Mouse (Mus musculus) forebrain, embryonic 13.5 days (tissue): ENCODE results near the gene Rmdn3. TPM values are rescaled to one million over a fixed set of nuclear protein-coding genes. Genes with fewer than 3 reads are reported as not detected.

ENCODE experiments used
- ATAC-seq: fragments of 200-750 bp; cut with Nextera tagmentation; 2 replicates; pipeline ENCODE4 v1.8.0; 2017
- H3K27ac ChIP-seq: fragments of 300-500 bp; sonication (generic); 2 replicates; pipeline ENCODE4 v1.5.1; 2015; ENCODE audit warnings: inconsistent platforms, mild to moderate bottlenecking, moderate library complexity
- H3K27me3 ChIP-seq: fragments of 300-500 bp; sonication (generic); 2 replicates; pipeline ENCODE4 v1.6.1; 2015; ENCODE audit warnings: mild to moderate bottlenecking, inconsistent platforms
- H3K36me3 ChIP-seq: fragments of 300-500 bp; sonication (generic); 2 replicates; pipeline ENCODE4 v1.6.1; 2015; ENCODE audit warnings: mild to moderate bottlenecking, inconsistent platforms; ENCODE audit not compliant: poor library complexity, severe bottlenecking
- H3K4me1 ChIP-seq: fragments of 300-500 bp; sonication (generic); 2 replicates; pipeline ENCODE4 v1.6.1; 2015; ENCODE audit warnings: inconsistent platforms
- H3K4me2 ChIP-seq: fragments of 300-500 bp; sonication (generic); 2 replicates; pipeline ENCODE4 v1.6.1; 2015; ENCODE audit warnings: inconsistent platforms, mild to moderate bottlenecking, moderate library complexity
- H3K4me3 ChIP-seq: fragments of 300-500 bp; sonication (generic); 2 replicates; pipeline ENCODE4 v1.5.1; 2015; ENCODE audit warnings: mild to moderate bottlenecking, inconsistent platforms
- H3K9ac ChIP-seq: fragments of 300-500 bp; sonication (generic); 2 replicates; pipeline ENCODE4 v1.6.1; 2015; ENCODE audit warnings: mild to moderate bottlenecking, inconsistent platforms
- H3K9me3 ChIP-seq: fragments of 300-500 bp; sonication (generic); replicated peaks from 2 replicates; pipeline ENCODE4 v1.6.1; 2016; ENCODE audit warnings: inconsistent platforms
- WGBS: fragments of 180-500 bp; shearing (Covaris S2); methylation state at CpG from one replicate; pipeline ENCODE4 v1.1.7; 2015; 5-methylcytosine and 5-hydroxymethylcytosine counted together
- polyA plus RNA-seq: library from polyadenylated mRNA; unstranded; fragments of >200 nt; fragmentation: Nextera tagmentation; extraction: Ambion mirVana; gene quantifications from 2 replicates; pipeline ENCODE4 v1.2.1, GENCODE M21; 2015

The Rmdn3 gene
- polyA plus RNA-seq, 1 experiment from 2014 or later = 44.7 TPM

GRCm38 (mm10) chr2:119177384-119177939 is 20.6 kb upstream of the Rmdn3 start:
- no peak overlapping the region for H3K4me3 ChIP-seq
- H3K27me3 ChIP-seq = no peaks in the 10 kb centered on the region
- peaks cover 20% of the 10 kb centered on the region for H3K4me1 ChIP-seq
- no peak for ATAC-seq
- H3K36me3 ChIP-seq = peaks cover 37% of the 10 kb centered on the region
- WGBS = 89% methylated on average over 5 of the region's 5 CpGs
- H3K9me3 ChIP-seq = no peaks in the 10 kb centered on the region
- H3K4me2 ChIP-seq = no peak overlapping the region
- H3K27ac ChIP-seq = no peak overlapping the region
- no peak overlapping the region for H3K9ac ChIP-seq

GRCm38 (mm10) chr2:119176761-119177160 is 19.9 kb upstream of the Rmdn3 start:
- Histone ChIP-seq H3K4me2 (no peak overlapping the region), H3K4me3 (no peak overlapping the region), H3K27me3 (no peaks in the 10 kb centered on the region), H3K27ac (no peak overlapping the region), H3K36me3 (peaks cover 33% of the 10 kb centered on the region), H3K9ac (no peak overlapping the region), H3K4me1 (peaks cover 26% of the 10 kb centered on the region), H3K9me3 (no peaks in the 10 kb centered on the region)
- 56% methylated on average over 3 of the region's 3 CpGs for WGBS
- ATAC-seq = no peak

GRCm38 (mm10) chr2:119175614-119176013 is 18.8 kb upstream of the Rmdn3 start:
- no peak overlapping the region for H3K27ac ChIP-seq
- H3K9ac ChIP-seq = no peak overlapping the region
- no peaks in the 10 kb centered on the region for H3K9me3 ChIP-seq
- ATAC-seq = no peak
- peaks cover 26% of the 10 kb centered on the region for H3K4me1 ChIP-seq
- H3K36me3 ChIP-seq = peaks cover 28% of the 10 kb centered on the region
- H3K4me3 ChIP-seq = no peak overlapping the region
- no peak overlapping the region for H3K4me2 ChIP-seq
- no peaks in the 10 kb centered on the region for H3K27me3 ChIP-seq
- WGBS = 78% methylated on average over 6 of the region's 6 CpGs

GRCm38 (mm10) chr2:119174866-119175265 is 18.0 kb upstream of the Rmdn3 start:
- Histone ChIP-seq H3K9ac (no peak overlapping the region), H3K4me1 (peaks cover 26% of the 10 kb centered on the region), H3K36me3 (peaks cover 20% of the 10 kb centered on the region), H3K4me2 (no peak overlapping the region), H3K4me3 (no peak overlapping the region), H3K27me3 (0 out of 2 replicates have a peak, but pooled peaks cover 3% of the 10 kb centered on the region), H3K27ac (no peak overlapping the region), H3K9me3 (no peaks in the 10 kb centered on the region)
- WGBS = 67% methylated on average over 14 of the region's 14 CpGs
- no peak for ATAC-seq

GRCm38 (mm10) chr2:119173991-119174651 is 17.3 kb upstream of the Rmdn3 start, which contains the start of gene Gm14137:
Gene Gm14137 (plus strand): TSS chr2:119174509.
- H3K9me3 ChIP-seq = no peaks in the 10 kb centered on the region
- peaks cover 7% of the 10 kb centered on the region; the same call in 1 of the 2 replicates for H3K27me3 ChIP-seq
- H3K4me3 ChIP-seq = no peak within 1 kb of the TSS
- H3K27ac ChIP-seq = 0 out of 2 replicates have a peak within 1 kb of the TSS, but pooled peaks have one; percentile 14
- H3K4me2 ChIP-seq = no peak within 1 kb of the TSS
- WGBS = 26% methylated on average over 8 of the region's 8 CpGs
- peaks cover 13% of the 10 kb centered on the region for H3K36me3 ChIP-seq
- no peak for ATAC-seq
- H3K9ac ChIP-seq = peak within 1 kb of the TSS; percentile 19; the same call in 1 of the 2 replicates
- peaks cover 26% of the 10 kb centered on the region for H3K4me1 ChIP-seq

GRCm38 (mm10) chr2:119172862-119173576 is 16.2 kb upstream of the Rmdn3 start:
- Histone ChIP-seq H3K4me1 (peaks cover 27% of the 10 kb centered on the region), H3K4me2 (peak overlapping the region; percentile 1; the same call in 1 of the 2 replicates), H3K27me3 (peaks cover 14% of the 10 kb centered on the region), H3K9me3 (no peaks in the 10 kb centered on the region), H3K36me3 (peaks cover 2% of the 10 kb centered on the region), H3K9ac (peak overlapping the region; percentile 9), H3K4me3 (no peak overlapping the region), H3K27ac (no peak overlapping the region)
- WGBS = 26% methylated on average over 13 of the region's 13 CpGs
- peak; percentile 48; the same call in 1 of the 2 replicates for ATAC-seq

GRCm38 (mm10) chr2:119172446-119172845 is 15.6 kb upstream of the Rmdn3 start:
- 90% methylated on average over 7 of the region's 7 CpGs for WGBS
- Histone ChIP-seq H3K4me3 (no peak overlapping the region), H3K9ac (0 out of 2 replicates have a peak overlapping the region, but pooled peaks have one; percentile 9), H3K4me1 (peaks cover 32% of the 10 kb centered on the region), H3K4me2 (peak overlapping the region; percentile 1; the same call in 1 of the 2 replicates), H3K9me3 (no peaks in the 10 kb centered on the region), H3K27me3 (peaks cover 19% of the 10 kb centered on the region), H3K36me3 (no peaks in the 10 kb centered on the region; the same call in 1 of the 2 replicates), H3K27ac (no peak overlapping the region)
- no peak for ATAC-seq

GRCm38 (mm10) chr2:119171574-119171973 is 14.7 kb upstream of the Rmdn3 start:
- no peak for ATAC-seq
- Histone ChIP-seq H3K36me3 (no peaks in the 10 kb centered on the region; the same call in 1 of the 2 replicates), H3K4me2 (no peak overlapping the region), H3K27ac (no peak overlapping the region), H3K4me1 (peaks cover 41% of the 10 kb centered on the region), H3K27me3 (peaks cover 28% of the 10 kb centered on the region), H3K9me3 (no peaks in the 10 kb centered on the region), H3K4me3 (no peak overlapping the region), H3K9ac (no peak overlapping the region)
- 80% methylated on average over 8 of the region's 8 CpGs for WGBS

GRCm38 (mm10) chr2:119170282-119170681 is 13.4 kb upstream of the Rmdn3 start:
- Histone ChIP-seq H3K27me3 (peaks cover 41% of the 10 kb centered on the region), H3K27ac (no peak overlapping the region), H3K36me3 (no peaks in the 10 kb centered on the region; the same call in 1 of the 2 replicates), H3K9ac (no peak overlapping the region), H3K4me2 (no peak overlapping the region), H3K9me3 (no peaks in the 10 kb centered on the region), H3K4me1 (peaks cover 42% of the 10 kb centered on the region), H3K4me3 (no peak overlapping the region)
- WGBS = 85% methylated on average over 2 of the region's 2 CpGs
- no peak for ATAC-seq

- Histone ChIP-seq H3K27me3 (peaks cover 58% of the 10 kb centered on the region), H3K9ac (peak overlapping the region; percentile 57), H3K4me3 (peak overlapping the region; percentile 50), H3K9me3 (no peaks in the 10 kb centered on the region), H3K36me3 (no peaks in the 10 kb centered on the region; the same call in 1 of the 2 replicates), H3K4me2 (peak overlapping the region; percentile 97), H3K4me1 (peaks cover 25% of the 10 kb centered on the region), H3K27ac (no peak overlapping the region)
- no peak for ATAC-seq
- 2% methylated on average over 26 of the region's 26 CpGs for WGBS
Measured at GRCm38 (mm10) chr2:119167866-119168256, 11.0 kb upstream of the Rmdn3 start.

- Histone ChIP-seq H3K9ac (peak within 1 kb of the TSS; percentile 57), H3K27me3 (peaks cover 60% of the 10 kb centered on the region)
- ATAC-seq = peak; percentile 78
Measured at GRCm38 (mm10) chr2:119166901-119167865, 10.3 kb upstream of the Rmdn3 start, which contains the start of gene Gchfr. Gene Gchfr (plus strand): TSS chr2:119167773.

More at GRCm38 (mm10) chr2:119166901-119167865, 10.3 kb upstream of the Rmdn3 start, which contains the start of gene Gchfr:
- H3K4me2 ChIP-seq = peak within 1 kb of the TSS; percentile 97
- no peaks in the 10 kb centered on the region for H3K9me3 ChIP-seq
- H3K4me3 ChIP-seq = peak within 1 kb of the TSS; percentile 50
- H3K4me1 ChIP-seq = peaks cover 19% of the 10 kb centered on the region
- WGBS = under 1% methylated on average over 60 of the region's 60 CpGs
- no peak within 1 kb of the TSS for H3K27ac ChIP-seq
- no peaks in the 10 kb centered on the region; the same call in 1 of the 2 replicates for H3K36me3 ChIP-seq
